Mouse (Mus musculus) stomach, postnatal 0 days (tissue): Measurements from ENCODE around the gene Vgll2. TPM values are rescaled to one million over a fixed set of nuclear protein-coding genes. Genes with fewer than 3 reads are reported as not detected.

Source experiments
- ATAC-seq: fragments of 200-750 bp; cut with Nextera tagmentation; 2 replicates; pipeline ENCODE4 v1.8.0; 2017; ENCODE audit not compliant: low FRiP score, low TSS enrichment
- DNase-seq: peaks from one replicate; pipeline ENCODE4 v3.0.0-alpha.2; 2016; ENCODE audit warnings: low spot score
- H3K27ac ChIP-seq: fragments of 300-500 bp; sonication (generic); replicated peaks from 2 replicates; pipeline ENCODE4 v1.5.1; 2014; ENCODE audit warnings: mild to moderate bottlenecking, control low read depth
- H3K27me3 ChIP-seq: fragments of 300-500 bp; sonication (generic); 2 replicates; pipeline ENCODE4 v1.6.1; 2014; ENCODE audit warnings: low read length; ENCODE audit not compliant: control insufficient read depth, insufficient read depth
- H3K36me3 ChIP-seq: fragments of 300-500 bp; sonication (generic); 2 replicates; pipeline ENCODE4 v1.6.1; 2014; ENCODE audit warnings: low read length, mixed read lengths; ENCODE audit not compliant: control insufficient read depth, insufficient read depth
- H3K4me1 ChIP-seq: fragments of 300-500 bp; sonication (generic); replicated peaks from 2 replicates; pipeline ENCODE4 v1.6.1; 2014; ENCODE audit warnings: antibody characterized with exemption; ENCODE audit not compliant: control insufficient read depth, insufficient read depth
- H3K4me2 ChIP-seq: fragments of 300-500 bp; sonication (generic); replicated peaks from 2 replicates; pipeline ENCODE4 v1.6.1; 2014; ENCODE audit warnings: low read depth, mild to moderate bottlenecking, control low read depth, moderate library complexity
- H3K4me3 ChIP-seq: fragments of 300-500 bp; sonication (generic); 2 replicates; pipeline ENCODE4 v1.5.1; 2014; ENCODE audit warnings: low read depth, low read length, control low read depth
- H3K9ac ChIP-seq: fragments of 300-500 bp; sonication (generic); 2 replicates; pipeline ENCODE4 v1.6.1; 2014; ENCODE audit warnings: mild to moderate bottlenecking, low read length, control low read depth, mixed read lengths
- H3K9me3 ChIP-seq: fragments of 300-500 bp; sonication (generic); 2 replicates; pipeline ENCODE4 v1.6.1; 2016; ENCODE audit warnings: low read length; ENCODE audit not compliant: control insufficient read depth
- CTCF ChIP-seq: IDR thresholded peaks from 2 replicates; pipeline ENCODE4 v1.5.1; 2016; ENCODE audit warnings: antibody characterized with exemption, low read depth, mild to moderate bottlenecking, moderate library complexity
- EP300 ChIP-seq: optimal IDR thresholded peaks from 2 replicates; pipeline ENCODE3; 2016; ENCODE audit warnings: antibody characterized with exemption
- WGBS: fragments of 180-500 bp; shearing (Covaris S2); extraction: QIAGEN DNeasy Blood & Tissue Kit; methylation state at CpG from one replicate; pipeline ENCODE4 v1.1.7; 2014; 5-methylcytosine and 5-hydroxymethylcytosine counted together
- microRNA-seq: library from miRNA; unstranded; fragments of <30 nt; microRNA quantifications from one replicate; pipeline ENCODE4, GENCODE M21; 2016
- polyA plus RNA-seq: library from polyadenylated mRNA; unstranded; fragments of >200 nt; fragmentation: Nextera tagmentation; extraction: Ambion mirVana; gene quantifications from 2 replicates; pipeline ENCODE4 v1.2.1, GENCODE M21; 2015

Vgll2 gene
- polyA plus RNA-seq, 1 experiment from 2014 or later = 0.13 TPM

DNA sequence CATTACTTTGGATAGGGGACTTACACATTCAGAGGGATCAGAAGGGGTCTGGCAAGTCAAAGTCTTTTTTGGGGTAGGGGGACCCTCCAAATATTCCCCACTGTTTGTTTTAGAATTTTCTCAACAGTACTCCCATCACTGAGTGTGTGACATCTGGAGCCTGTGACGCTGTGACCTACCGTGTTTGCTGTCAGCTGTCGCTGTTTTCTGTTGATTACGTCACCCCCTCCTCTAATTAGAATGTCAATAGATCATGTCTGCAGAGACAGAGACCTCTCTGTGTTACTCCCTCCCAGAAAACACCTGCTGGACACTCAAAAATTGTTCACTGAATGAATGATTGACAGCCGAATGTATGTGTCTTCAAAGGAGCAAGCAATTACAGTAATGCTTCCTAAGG, 20.8 kb downstream of the Vgll2 start:
- Histone ChIP-seq H3K27me3 (no peaks in the 10 kb centered on the region), H3K4me3 (no peak overlapping the region), H3K9ac (no peak overlapping the region), H3K36me3 (no peaks in the 10 kb centered on the region), H3K4me2 (no peak overlapping the region), H3K9me3 (no peaks in the 10 kb centered on the region), H3K27ac (no peak overlapping the region), H3K4me1 (no peaks in the 10 kb centered on the region)
- 68% methylated on average over 5 of the region's 5 CpGs for WGBS
- no peak for DNase-seq
- ATAC-seq = no peak
- no peak for TF ChIP-seq CTCF
- no peak for TF ChIP-seq EP300

DNA sequence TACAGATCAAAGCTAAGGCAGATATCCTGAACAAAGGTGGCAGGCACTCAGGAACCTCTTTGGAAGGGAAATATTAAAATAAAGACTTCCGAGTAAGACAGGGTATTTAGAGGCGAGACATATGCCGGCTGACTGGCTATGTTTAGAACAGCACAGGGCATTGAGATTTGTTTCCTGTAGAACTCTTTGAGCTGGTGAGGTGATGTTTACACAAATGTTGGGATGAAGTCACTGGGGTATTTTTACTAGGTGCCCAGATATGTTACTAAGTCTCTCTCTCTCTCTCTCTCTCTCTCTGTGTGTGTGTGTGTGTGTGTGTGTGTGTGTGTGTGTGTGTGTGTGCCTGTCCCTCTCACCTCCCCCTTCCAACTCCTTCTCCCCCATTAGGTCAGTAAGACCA, 26.0 kb downstream of the Vgll2 start:
- Histone ChIP-seq H3K4me3 (no peak overlapping the region), H3K9ac (no peak overlapping the region), H3K27me3 (no peaks in the 10 kb centered on the region), H3K36me3 (no peaks in the 10 kb centered on the region), H3K4me2 (no peak overlapping the region), H3K27ac (no peak overlapping the region), H3K4me1 (no peaks in the 10 kb centered on the region), H3K9me3 (no peaks in the 10 kb centered on the region)
- TF ChIP-seq EP300 (no peak), CTCF (no peak)
- no peak for DNase-seq
- WGBS = 53% methylated on average over 3 of the region's 3 CpGs
- no peak for ATAC-seq

DNA sequence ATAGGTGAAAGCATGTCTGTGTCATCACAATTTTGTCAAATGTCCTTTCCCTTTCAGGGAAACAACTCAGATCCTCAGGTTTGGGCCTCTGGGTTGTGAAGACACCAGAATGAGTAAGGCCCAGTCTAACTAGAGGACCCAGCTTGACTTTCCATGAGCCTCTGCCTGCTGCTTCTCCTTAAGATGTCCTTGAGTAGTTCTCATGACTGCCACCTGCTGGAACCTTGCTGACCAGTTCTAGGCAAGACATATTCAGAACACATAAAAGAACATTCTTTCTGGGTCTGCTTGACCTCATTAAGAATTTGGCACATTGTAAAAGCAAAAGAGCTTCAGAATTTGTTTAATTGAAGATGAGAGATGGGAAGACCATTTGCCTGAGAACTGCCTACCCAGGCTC, 50.2 kb downstream of the Vgll2 start:
- H3K36me3 ChIP-seq = no peaks in the 10 kb centered on the region
- peak; percentile 47 for DNase-seq
- H3K27ac ChIP-seq = no peak overlapping the region
- H3K4me1 ChIP-seq = no peaks in the 10 kb centered on the region
- H3K4me3 ChIP-seq = no peak overlapping the region
- ATAC-seq = no peak
- TF ChIP-seq CTCF = peak; percentile 73
- no peak for TF ChIP-seq EP300
- H3K4me2 ChIP-seq = no peak overlapping the region
- no peaks in the 10 kb centered on the region for H3K9me3 ChIP-seq
- no peak overlapping the region for H3K9ac ChIP-seq
- no peaks in the 10 kb centered on the region for H3K27me3 ChIP-seq

Small RNAs within 50 kb of the gene (microRNA-seq; reads per million reads assigned to microRNA genes)
- not detected for gene Gm24084

Other genes starting within 250 kb of the Vgll2 start
- gene Ros1, start 172.7 kb downstream of the Vgll2 start, polyA plus RNA-seq = 0.10 and 0.13 TPM in 2 replicates
- gene Dcbld1, start 211.1 kb downstream of the Vgll2 start, polyA plus RNA-seq = 16.6 and 18.6 TPM in 2 replicates